Mouse (Mus musculus) cortical plate, adult 2 months (tissue): ENCODE data around the gene Dgcr2.

Experiments
- CTCF ChIP-seq: fragments of 200-500 bp; IDR thresholded peaks from 2 replicates; pipeline ENCODE4 v1.5.1; 2011; ENCODE audit warnings: mild to moderate bottlenecking, control low read depth, low read length; ENCODE audit not compliant: insufficient read depth; ENCODE audit errors: extremely low read depth
- POLR2A ChIP-seq: fragments of 200-500 bp; IDR thresholded peaks from 2 replicates; pipeline ENCODE4 v1.6.1; 2011; ENCODE audit warnings: mild to moderate bottlenecking, low read length, control low read depth; ENCODE audit not compliant: insufficient read depth; ENCODE audit errors: extremely low read depth

GRCm38 (mm10) chr16:17839976-17840375 lies 58.4 kb downstream of the Dgcr2 start:
- TF ChIP-seq CTCF (no peak), POLR2A (no peak)
